Mouse (Mus musculus): ENCODE measurements at regions not wholly inside any gene's neighbourhood (a gene's known extent, or its start where the extent isn't known, plus 50 kb on each side); places are given as distances from the start of the nearest gene placed in this dataset.

- no peak for ATAC-seq (ENCODE audit: insufficient number of reproducible peaks, insufficient read depth, low FRiP score, low TSS enrichment, low read depth)
Measured at GRCm38 (mm10) chr9:41479085-41479484, 317.6 kb upstream of the Ubash3b start.

GRCm38 (mm10) chr9:41478106-41478848 is 316.8 kb upstream of the Ubash3b start:
- Histone ChIP-seq H3K4me1 (replicated peaks) (peaks cover 25% of the 10 kb centered on the region), H3K27ac (no peak overlapping the region), H3K36me3 (peaks cover 3% of the 10 kb centered on the region; the same call in 1 of the 2 replicates), H3K9me3 (no peaks in the 10 kb centered on the region), H3K4me3 (replicated peaks) (no peak overlapping the region), H3K9ac (replicated peaks) (no peak overlapping the region), H3K27me3 (no peaks in the 10 kb centered on the region), H3K4me2 (no peak overlapping the region)
- no peak for ATAC-seq (ENCODE audit: insufficient number of reproducible peaks, insufficient read depth, low FRiP score, low TSS enrichment, low read depth)
- WGBS, result 93% methylated on average over 7 of the region's 7 CpGs

More at GRCm38 (mm10) chr9:41479085-41479484, 317.6 kb upstream of the Ubash3b start:
- Histone ChIP-seq H3K4me3 (replicated peaks) (no peak overlapping the region), H3K9me3 (no peaks in the 10 kb centered on the region), H3K9ac (replicated peaks) (no peak overlapping the region), H3K27ac (no peak overlapping the region), H3K4me1 (replicated peaks) (peaks cover 20% of the 10 kb centered on the region), H3K27me3 (no peaks in the 10 kb centered on the region), H3K4me2 (no peak overlapping the region), H3K36me3 (peaks cover 3% of the 10 kb centered on the region; the same call in 1 of the 2 replicates)
- WGBS, result 90% methylated on average over 5 of the region's 5 CpGs

- ATAC-seq (ENCODE audit: insufficient number of reproducible peaks, insufficient read depth, low FRiP score, low TSS enrichment, low read depth), result no peak
- Histone ChIP-seq H3K9ac (replicated peaks) (peak overlapping the region; percentile 47), H3K27ac (peak overlapping the region; percentile 69), H3K27me3 (no peaks in the 10 kb centered on the region), H3K9me3 (no peaks in the 10 kb centered on the region), H3K36me3 (no peaks in the 10 kb centered on the region), H3K4me1 (replicated peaks) (peaks cover 29% of the 10 kb centered on the region), H3K4me3 (replicated peaks) (peak overlapping the region; percentile 25), H3K4me2 (peak overlapping the region; percentile 52)
- WGBS, result 87% methylated on average over 8 of the region's 8 CpGs
Measured at GRCm38 (mm10) chr9:41475326-41475725, 313.8 kb upstream of the Ubash3b start.

- 0 out of 2 replicates have a peak, but pooled peaks have one; percentile 15 for ATAC-seq (ENCODE audit: insufficient number of reproducible peaks, insufficient read depth, low FRiP score, low TSS enrichment, low read depth)
- peak overlapping the region; percentile 69 for H3K27ac ChIP-seq
- H3K9me3 ChIP-seq, result no peaks in the 10 kb centered on the region
- no peaks in the 10 kb centered on the region for H3K27me3 ChIP-seq
- peak overlapping the region; percentile 25 for H3K4me3 ChIP-seq (replicated peaks)
- H3K4me1 ChIP-seq (replicated peaks), result peaks cover 33% of the 10 kb centered on the region
- WGBS, result 67% methylated on average over 6 of the region's 6 CpGs
- peak overlapping the region; percentile 52 for H3K4me2 ChIP-seq
- peak overlapping the region; percentile 47 for H3K9ac ChIP-seq (replicated peaks)
- no peaks in the 10 kb centered on the region for H3K36me3 ChIP-seq
Measured at GRCm38 (mm10) chr9:41474945-41475297, 313.4 kb upstream of the Ubash3b start.

GRCm38 (mm10) chr9:41474244-41474944 is 312.9 kb upstream of the Ubash3b start:
- H3K9ac ChIP-seq (replicated peaks), result peak overlapping the region; percentile 0; the same call in 1 of the 2 replicates
- peak overlapping the region; percentile 52 for H3K4me2 ChIP-seq
- ATAC-seq (ENCODE audit: insufficient number of reproducible peaks, insufficient read depth, low FRiP score, low TSS enrichment, low read depth), result peak; percentile 81

GRCm38 (mm10) chr9:41473506-41473905 is 312.0 kb upstream of the Ubash3b start:
- ATAC-seq (ENCODE audit: insufficient number of reproducible peaks, insufficient read depth, low FRiP score, low TSS enrichment, low read depth), result no peak
- Histone ChIP-seq H3K4me2 (no peak overlapping the region), H3K36me3 (no peaks in the 10 kb centered on the region), H3K27me3 (no peaks in the 10 kb centered on the region), H3K27ac (no peak overlapping the region), H3K4me1 (replicated peaks) (peaks cover 43% of the 10 kb centered on the region), H3K9me3 (no peaks in the 10 kb centered on the region), H3K4me3 (replicated peaks) (no peak overlapping the region), H3K9ac (replicated peaks) (no peak overlapping the region)
- 90% methylated on average over 5 of the region's 5 CpGs for WGBS

More at GRCm38 (mm10) chr9:41474244-41474944, 312.9 kb upstream of the Ubash3b start:
- H3K27me3 ChIP-seq, result no peaks in the 10 kb centered on the region
- peak overlapping the region; percentile 69 for H3K27ac ChIP-seq
- H3K36me3 ChIP-seq, result no peaks in the 10 kb centered on the region
- WGBS, result 44% methylated on average over 11 of the region's 11 CpGs
- H3K4me1 ChIP-seq (replicated peaks), result peaks cover 39% of the 10 kb centered on the region
- no peaks in the 10 kb centered on the region for H3K9me3 ChIP-seq
- H3K4me3 ChIP-seq (replicated peaks), result peak overlapping the region; percentile 25

- WGBS, result 90% methylated on average over 3 of the region's 3 CpGs
- Histone ChIP-seq H3K27ac (no peak overlapping the region), H3K9me3 (no peaks in the 10 kb centered on the region), H3K36me3 (no peaks in the 10 kb centered on the region), H3K27me3 (no peaks in the 10 kb centered on the region), H3K4me3 (replicated peaks) (no peak overlapping the region), H3K4me1 (replicated peaks) (peaks cover 41% of the 10 kb centered on the region), H3K4me2 (no peak overlapping the region), H3K9ac (replicated peaks) (no peak overlapping the region)
- ATAC-seq (ENCODE audit: insufficient number of reproducible peaks, insufficient read depth, low FRiP score, low TSS enrichment, low read depth), result no peak
Measured at GRCm38 (mm10) chr9:41471345-41471744, 309.8 kb upstream of the Ubash3b start.

GRCm38 (mm10) chr9:41470010-41470409 is 308.5 kb upstream of the Ubash3b start:
- ATAC-seq (ENCODE audit: insufficient number of reproducible peaks, insufficient read depth, low FRiP score, low TSS enrichment, low read depth), result peak; percentile 37; the same call in 1 of the 2 replicates
- Histone ChIP-seq H3K4me2 (no peak overlapping the region), H3K27ac (peak overlapping the region; percentile 69), H3K9ac (replicated peaks) (no peak overlapping the region), H3K9me3 (no peaks in the 10 kb centered on the region), H3K4me3 (replicated peaks) (no peak overlapping the region), H3K27me3 (no peaks in the 10 kb centered on the region), H3K36me3 (no peaks in the 10 kb centered on the region), H3K4me1 (replicated peaks) (peaks cover 30% of the 10 kb centered on the region)
- WGBS, result 39% methylated on average over 6 of the region's 6 CpGs

GRCm38 (mm10) chr9:41469414-41469813 is 307.9 kb upstream of the Ubash3b start:
- H3K4me1 ChIP-seq (replicated peaks), result peaks cover 26% of the 10 kb centered on the region
- no peak for ATAC-seq (ENCODE audit: insufficient number of reproducible peaks, insufficient read depth, low FRiP score, low TSS enrichment, low read depth)
- H3K4me3 ChIP-seq (replicated peaks), result no peak overlapping the region
- no peak overlapping the region for H3K4me2 ChIP-seq
- H3K9me3 ChIP-seq, result no peaks in the 10 kb centered on the region
- H3K9ac ChIP-seq (replicated peaks), result no peak overlapping the region
- H3K27ac ChIP-seq, result peak overlapping the region; percentile 69
- no peaks in the 10 kb centered on the region for H3K27me3 ChIP-seq
- no peaks in the 10 kb centered on the region for H3K36me3 ChIP-seq
- WGBS, result 86% methylated on average over 5 of the region's 5 CpGs

GRCm38 (mm10) chr9:41464057-41464685 is 302.7 kb upstream of the Ubash3b start:
- H3K27me3 ChIP-seq, result no peaks in the 10 kb centered on the region
- WGBS, result 81% methylated on average over 8 of the region's 8 CpGs
- no peaks in the 10 kb centered on the region for H3K9me3 ChIP-seq
- H3K4me1 ChIP-seq (replicated peaks), result peaks cover 2% of the 10 kb centered on the region
- no peak overlapping the region for H3K27ac ChIP-seq
- no peak overlapping the region for H3K4me3 ChIP-seq (replicated peaks)
- no peak overlapping the region for H3K4me2 ChIP-seq
- no peak for ATAC-seq (ENCODE audit: insufficient number of reproducible peaks, insufficient read depth, low FRiP score, low TSS enrichment, low read depth)
- H3K9ac ChIP-seq (replicated peaks), result no peak overlapping the region
- H3K36me3 ChIP-seq, result no peaks in the 10 kb centered on the region

- ATAC-seq (ENCODE audit: insufficient number of reproducible peaks, insufficient read depth, low FRiP score, low TSS enrichment, low read depth), result no peak
- H3K27me3 ChIP-seq, result no peaks in the 10 kb centered on the region
- WGBS, result 14% methylated on average over 11 of the region's 11 CpGs
- no peak overlapping the region for H3K4me3 ChIP-seq (replicated peaks)
- no peak overlapping the region for H3K4me2 ChIP-seq
- no peaks in the 10 kb centered on the region for H3K36me3 ChIP-seq
- no peaks in the 10 kb centered on the region; the same call in none of the 2 replicates for H3K4me1 ChIP-seq (replicated peaks)
- no peaks in the 10 kb centered on the region for H3K9me3 ChIP-seq
- peak overlapping the region; percentile 56; the same call in 1 of the 2 replicates for H3K27ac ChIP-seq
- no peak overlapping the region for H3K9ac ChIP-seq (replicated peaks)
Measured at GRCm38 (mm10) chr9:41461742-41462141, 300.2 kb upstream of the Ubash3b start.
